Mouse (Mus musculus): ENCODE data around the gene Dcaf8. TPM values are rescaled to one million over a fixed set of nuclear protein-coding genes. Genes with fewer than 3 reads are reported as not detected.

Gene Dcaf8
- polyA plus RNA-seq, 1 experiment from 2014 or later = 79.8 TPM

- H3K4me3 ChIP-seq (replicated peaks; ENCODE audit: low read depth, low read length) = no peak overlapping the region
- no peak overlapping the region for H3K9ac ChIP-seq (replicated peaks; ENCODE audit: low read length)
- DNase-seq (no peak), ATAC-seq (ENCODE audit: low FRiP score, low TSS enrichment) (no peak)
- H3K9me3 ChIP-seq (ENCODE audit: control insufficient read depth, low read length) = no peaks in the 10 kb centered on the region
- no peak overlapping the region for H3K27ac ChIP-seq (replicated peaks; ENCODE audit: low read depth, low read length)
- 80% methylated on average over 4 of the region's 4 CpGs for WGBS
- H3K4me2 ChIP-seq (ENCODE audit: low read length) = no peak overlapping the region
- H3K4me1 ChIP-seq (ENCODE audit: control insufficient read depth, insufficient read depth, low read length) = no peaks in the 10 kb centered on the region
- peaks cover 20% of the 10 kb centered on the region for H3K36me3 ChIP-seq (ENCODE audit: control insufficient read depth, insufficient read depth, low read length)
- no peaks in the 10 kb centered on the region for H3K27me3 ChIP-seq (ENCODE audit: control insufficient read depth, insufficient read depth, low read length)
Observed at GRCm38 (mm10) chr1:172159970-172160369, 12.1 kb downstream of the Dcaf8 start.

GRCm38 (mm10) chr1:172160508-172160907 lies 12.6 kb downstream of the Dcaf8 start:
- Histone ChIP-seq H3K9me3 (ENCODE audit: control insufficient read depth, low read length) (no peaks in the 10 kb centered on the region), H3K4me2 (ENCODE audit: low read length) (no peak overlapping the region)
- ATAC-seq (ENCODE audit: low FRiP score, low TSS enrichment) = no peak

GRCm38 (mm10) chr1:172162009-172162408 lies 14.1 kb downstream of the Dcaf8 start:
- Histone ChIP-seq H3K9me3 (ENCODE audit: control insufficient read depth, low read length) (no peaks in the 10 kb centered on the region), H3K36me3 (ENCODE audit: control insufficient read depth, insufficient read depth, low read length) (peaks cover 23% of the 10 kb centered on the region), H3K4me2 (ENCODE audit: low read length) (no peak overlapping the region), H3K27me3 (ENCODE audit: control insufficient read depth, insufficient read depth, low read length) (no peaks in the 10 kb centered on the region), H3K9ac (replicated peaks; ENCODE audit: low read length) (no peak overlapping the region), H3K4me3 (replicated peaks; ENCODE audit: low read depth, low read length) (no peak overlapping the region), H3K27ac (replicated peaks; ENCODE audit: low read depth, low read length) (no peak overlapping the region), H3K4me1 (ENCODE audit: control insufficient read depth, insufficient read depth, low read length) (no peaks in the 10 kb centered on the region)
- peak; percentile 75 for DNase-seq
- WGBS = 96% methylated on average over 1 of the region's 1 CpGs
- ATAC-seq (ENCODE audit: low FRiP score, low TSS enrichment) = no peak

More at GRCm38 (mm10) chr1:172160508-172160907, 12.6 kb downstream of the Dcaf8 start:
- Histone ChIP-seq H3K4me1 (ENCODE audit: control insufficient read depth, insufficient read depth, low read length) (no peaks in the 10 kb centered on the region), H3K27ac (replicated peaks; ENCODE audit: low read depth, low read length) (no peak overlapping the region), H3K9ac (replicated peaks; ENCODE audit: low read length) (no peak overlapping the region), H3K27me3 (ENCODE audit: control insufficient read depth, insufficient read depth, low read length) (no peaks in the 10 kb centered on the region), H3K36me3 (ENCODE audit: control insufficient read depth, insufficient read depth, low read length) (peaks cover 21% of the 10 kb centered on the region), H3K4me3 (replicated peaks; ENCODE audit: low read depth, low read length) (no peak overlapping the region)
- no peak for DNase-seq

GRCm38 (mm10) chr1:172162959-172163358 lies 15.1 kb downstream of the Dcaf8 start:
- DNase-seq = no peak
- Histone ChIP-seq H3K4me2 (ENCODE audit: low read length) (no peak overlapping the region), H3K27me3 (ENCODE audit: control insufficient read depth, insufficient read depth, low read length) (no peaks in the 10 kb centered on the region), H3K4me1 (ENCODE audit: control insufficient read depth, insufficient read depth, low read length) (no peaks in the 10 kb centered on the region), H3K36me3 (ENCODE audit: control insufficient read depth, insufficient read depth, low read length) (peaks cover 33% of the 10 kb centered on the region), H3K9me3 (ENCODE audit: control insufficient read depth, low read length) (no peaks in the 10 kb centered on the region), H3K27ac (replicated peaks; ENCODE audit: low read depth, low read length) (no peak overlapping the region), H3K9ac (replicated peaks; ENCODE audit: low read length) (no peak overlapping the region), H3K4me3 (replicated peaks; ENCODE audit: low read depth, low read length) (no peak overlapping the region)
- no peak for ATAC-seq (ENCODE audit: low FRiP score, low TSS enrichment)
- 93% methylated on average over 6 of the region's 6 CpGs for WGBS

- 87% methylated on average over 5 of the region's 5 CpGs for WGBS
- Histone ChIP-seq H3K36me3 (ENCODE audit: control insufficient read depth, insufficient read depth, low read length) (peaks cover 62% of the 10 kb centered on the region), H3K27me3 (ENCODE audit: control insufficient read depth, insufficient read depth, low read length) (no peaks in the 10 kb centered on the region), H3K27ac (replicated peaks; ENCODE audit: low read depth, low read length) (no peak overlapping the region), H3K4me3 (replicated peaks; ENCODE audit: low read depth, low read length) (no peak overlapping the region), H3K9me3 (ENCODE audit: control insufficient read depth, low read length) (no peaks in the 10 kb centered on the region), H3K4me2 (ENCODE audit: low read length) (no peak overlapping the region), H3K4me1 (ENCODE audit: control insufficient read depth, insufficient read depth, low read length) (no peaks in the 10 kb centered on the region), H3K9ac (replicated peaks; ENCODE audit: low read length) (no peak overlapping the region)
- no peak for ATAC-seq (ENCODE audit: low FRiP score, low TSS enrichment)
- no peak for DNase-seq
Observed at GRCm38 (mm10) chr1:172167911-172168310, 20.0 kb downstream of the Dcaf8 start.

- no peaks in the 10 kb centered on the region for H3K9me3 ChIP-seq (ENCODE audit: control insufficient read depth, low read length)
- no peaks in the 10 kb centered on the region for H3K4me1 ChIP-seq (ENCODE audit: control insufficient read depth, insufficient read depth, low read length)
- no peak overlapping the region for H3K27ac ChIP-seq (replicated peaks; ENCODE audit: low read depth, low read length)
- DNase-seq = no peak
- no peaks in the 10 kb centered on the region for H3K27me3 ChIP-seq (ENCODE audit: control insufficient read depth, insufficient read depth, low read length)
- 98% methylated on average over 5 of the region's 5 CpGs for WGBS
- no peak for ATAC-seq (ENCODE audit: low FRiP score, low TSS enrichment)
- no peak overlapping the region for H3K9ac ChIP-seq (replicated peaks; ENCODE audit: low read length)
- no peak overlapping the region for H3K4me3 ChIP-seq (replicated peaks; ENCODE audit: low read depth, low read length)
- H3K36me3 ChIP-seq (ENCODE audit: control insufficient read depth, insufficient read depth, low read length) = peaks cover 81% of the 10 kb centered on the region
- H3K4me2 ChIP-seq (ENCODE audit: low read length) = no peak overlapping the region
Observed at GRCm38 (mm10) chr1:172169809-172170208, 21.9 kb downstream of the Dcaf8 start.

- no peak for ATAC-seq (ENCODE audit: low FRiP score, low TSS enrichment)
- H3K27ac ChIP-seq (replicated peaks; ENCODE audit: low read depth, low read length) = no peak overlapping the region
Observed at GRCm38 (mm10) chr1:172172381-172172780, 24.5 kb downstream of the Dcaf8 start.

GRCm38 (mm10) chr1:172173181-172173580 lies 25.3 kb downstream of the Dcaf8 start:
- WGBS = 80% methylated on average over 5 of the region's 5 CpGs

More at GRCm38 (mm10) chr1:172172381-172172780, 24.5 kb downstream of the Dcaf8 start:
- H3K9me3 ChIP-seq (ENCODE audit: control insufficient read depth, low read length) = no peaks in the 10 kb centered on the region
- DNase-seq = no peak
- H3K4me1 ChIP-seq (ENCODE audit: control insufficient read depth, insufficient read depth, low read length) = no peaks in the 10 kb centered on the region
- H3K4me3 ChIP-seq (replicated peaks; ENCODE audit: low read depth, low read length) = no peak overlapping the region
- peaks cover 73% of the 10 kb centered on the region for H3K36me3 ChIP-seq (ENCODE audit: control insufficient read depth, insufficient read depth, low read length)
- no peaks in the 10 kb centered on the region for H3K27me3 ChIP-seq (ENCODE audit: control insufficient read depth, insufficient read depth, low read length)
- H3K4me2 ChIP-seq (ENCODE audit: low read length) = no peak overlapping the region
- H3K9ac ChIP-seq (replicated peaks; ENCODE audit: low read length) = no peak overlapping the region
- 93% methylated on average over 21 of the region's 21 CpGs for WGBS

GRCm38 (mm10) chr1:172177791-172178190 lies 29.9 kb downstream of the Dcaf8 start:
- WGBS = 93% methylated on average over 7 of the region's 7 CpGs
- Histone ChIP-seq H3K36me3 (ENCODE audit: control insufficient read depth, insufficient read depth, low read length) (peaks cover 80% of the 10 kb centered on the region), H3K9ac (replicated peaks; ENCODE audit: low read length) (no peak overlapping the region), H3K4me2 (ENCODE audit: low read length) (no peak overlapping the region), H3K27me3 (ENCODE audit: control insufficient read depth, insufficient read depth, low read length) (no peaks in the 10 kb centered on the region), H3K27ac (replicated peaks; ENCODE audit: low read depth, low read length) (no peak overlapping the region), H3K4me3 (replicated peaks; ENCODE audit: low read depth, low read length) (no peak overlapping the region), H3K9me3 (ENCODE audit: control insufficient read depth, low read length) (no peaks in the 10 kb centered on the region), H3K4me1 (ENCODE audit: control insufficient read depth, insufficient read depth, low read length) (no peaks in the 10 kb centered on the region)
- ATAC-seq (ENCODE audit: low FRiP score, low TSS enrichment) (no peak), DNase-seq (no peak)

More at GRCm38 (mm10) chr1:172173181-172173580, 25.3 kb downstream of the Dcaf8 start:
- H3K36me3 ChIP-seq (ENCODE audit: control insufficient read depth, insufficient read depth, low read length) = peaks cover 73% of the 10 kb centered on the region
- no peak overlapping the region for H3K4me2 ChIP-seq (ENCODE audit: low read length)
- no peak overlapping the region for H3K27ac ChIP-seq (replicated peaks; ENCODE audit: low read depth, low read length)
- no peaks in the 10 kb centered on the region for H3K4me1 ChIP-seq (ENCODE audit: control insufficient read depth, insufficient read depth, low read length)
- no peaks in the 10 kb centered on the region for H3K27me3 ChIP-seq (ENCODE audit: control insufficient read depth, insufficient read depth, low read length)
- ATAC-seq (ENCODE audit: low FRiP score, low TSS enrichment) = no peak
- no peak overlapping the region for H3K9ac ChIP-seq (replicated peaks; ENCODE audit: low read length)
- H3K9me3 ChIP-seq (ENCODE audit: control insufficient read depth, low read length) = no peaks in the 10 kb centered on the region
- DNase-seq = no peak
- no peak overlapping the region for H3K4me3 ChIP-seq (replicated peaks; ENCODE audit: low read depth, low read length)

Measured in midbrain, embryonic 14.5 days (tissue).